Comparison of ENCODE assay signal across 16 mouse cellular contexts in genomic region chrX:58018720-58019119, GRCm38 (mm10). TPM values are rescaled to one million over a fixed set of nuclear protein-coding genes. Genes with fewer than 3 reads are reported as not detected.
DNase-seq lines count a peak whose midpoint lies in the region; ATAC-seq and TF ChIP-seq lines count a peak whose summit lies in the region.
"Had no signal": no experiment of that assay in that cellular context is flagged by ENCODE, and none has a peak within 500 bp of the region (broad histone marks: within the 10 kb centered on the region; RNA-seq: fewer than 3 reads in every experiment).

No protein-coding gene starts in this region.

- no peaks in the 10 kb centered on the region for H3K36me3 ChIP-seq in E14TG2a.4 (ENCODE audit: insufficient read depth, low read length)
- no peaks in the 10 kb centered on the region for H3K36me3 ChIP-seq in embryonic facial prominence, embryonic 10.5 days (replicated peaks)
- H3K36me3 ChIP-seq in hindbrain, embryonic 13.5 days: no peaks in the 10 kb centered on the region
- no peaks in the 10 kb centered on the region for H3K36me3 ChIP-seq in midbrain, embryonic 15.5 days (replicated peaks)

- H3K4me2 ChIP-seq in hindbrain, embryonic 13.5 days: peak overlapping the region; percentile 44
- peak overlapping the region; percentile 43 for H3K4me2 ChIP-seq in midbrain, embryonic 15.5 days

- TF ChIP-seq CTCF in E14TG2a.4 (conservative IDR thresholded peaks at IDR 0.05; ENCODE audit: low read length): no peak

- H3K27ac ChIP-seq in embryonic facial prominence, embryonic 10.5 days (replicated peaks): no peak overlapping the region
- no peak overlapping the region for H3K27ac ChIP-seq in hindbrain, embryonic 13.5 days
- H3K27ac ChIP-seq in midbrain, embryonic 15.5 days: peak overlapping the region; percentile 74
- H3K27ac ChIP-seq: left cerebral cortex, adult 2 months had no signal

- peaks cover 75% of the 10 kb centered on the region for H3K4me1 ChIP-seq in E14TG2a.4 (replicated peaks; ENCODE audit: low read depth, low read length)
- no peaks in the 10 kb centered on the region for H3K4me1 ChIP-seq in embryonic facial prominence, embryonic 10.5 days
- 0 out of 2 replicates have a peak, but pooled peaks cover 9% of the 10 kb centered on the region for H3K4me1 ChIP-seq in hindbrain, embryonic 13.5 days (replicated peaks)
- no peaks in the 10 kb centered on the region for H3K4me1 ChIP-seq in midbrain, embryonic 15.5 days

- DNase-seq in embryonic facial prominence, embryonic 10.5 days (ENCODE audit: low spot score): peak; percentile 31
- DNase-seq in testis, postnatal 10 days (ENCODE audit: low spot score): no peak
- no peak for DNase-seq in left cerebral cortex, adult 8-10 months (ENCODE audit: low spot score in 2 of 2)
- no peak for DNase-seq in MN1 (ENCODE audit: low spot score)
- DNase-seq: cerebellum, adult 9-10 months; gastrocnemius, postnatal 25 days; heart, postnatal 36 days; kidney, postnatal 14 days; lung, postnatal 36 days; thymus, postnatal 36 days had no signal

- WGBS in embryonic facial prominence, embryonic 10.5 days: 18% methylated on average over 24 of the region's 24 CpGs
- 12% methylated on average over 24 of the region's 24 CpGs for WGBS in hindbrain, embryonic 13.5 days
- WGBS in midbrain, embryonic 15.5 days: 17% methylated on average over 24 of the region's 24 CpGs

- no peak overlapping the region for H3K9ac ChIP-seq in hindbrain, embryonic 13.5 days
- H3K9ac ChIP-seq in midbrain, embryonic 15.5 days: no peak overlapping the region

- peaks cover 25% of the 10 kb centered on the region for H3K27me3 ChIP-seq in E14TG2a.4 (ENCODE audit: insufficient read depth, low read length)
- H3K27me3 ChIP-seq in embryonic facial prominence, embryonic 10.5 days (replicated peaks; ENCODE audit: low read depth, poor library complexity, severe bottlenecking): peaks cover 99% of the 10 kb centered on the region
- H3K27me3 ChIP-seq in hindbrain, embryonic 13.5 days: peaks cover 71% of the 10 kb centered on the region
- peaks cover 10% of the 10 kb centered on the region for H3K27me3 ChIP-seq in midbrain, embryonic 15.5 days (replicated peaks)

- H3K4me3 ChIP-seq in E14TG2a.4 (replicated peaks; ENCODE audit: low read length): peak overlapping the region; percentile 67
- no peak overlapping the region for H3K4me3 ChIP-seq in embryonic facial prominence, embryonic 10.5 days
- peak overlapping the region; percentile 22; the same call in 1 of the 2 replicates for H3K4me3 ChIP-seq in hindbrain, embryonic 13.5 days
- peak overlapping the region; percentile 27; the same call in 1 of the 2 replicates for H3K4me3 ChIP-seq in midbrain, embryonic 15.5 days

- ATAC-seq in hindbrain, embryonic 13.5 days (ENCODE audit: low FRiP score): peak; percentile 62
- peak; percentile 79 for ATAC-seq in midbrain, embryonic 15.5 days (replicated peaks)
- ATAC-seq in granulocyte monocyte progenitor cell, adult 5-6 weeks (replicated peaks; ENCODE audit: poor library complexity, severe bottlenecking): no peak

- no peaks in the 10 kb centered on the region for H3K9me3 ChIP-seq in E14TG2a.4 (ENCODE audit: low read length)
- H3K9me3 ChIP-seq in embryonic facial prominence, embryonic 10.5 days: no peaks in the 10 kb centered on the region
- H3K9me3 ChIP-seq in hindbrain, embryonic 13.5 days: no peaks in the 10 kb centered on the region
- no peaks in the 10 kb centered on the region for H3K9me3 ChIP-seq in midbrain, embryonic 15.5 days

RNA-seq across cellular contexts. Expression of gene Zic3, which starts 3.8 kb away (rescaled TPM):
- 5.4 and 5.9 TPM in 2 replicates for polyA plus RNA-seq in embryonic facial prominence, embryonic 10.5 days (2016; fragmentation: Nextera tagmentation; extraction: Ambion mirVana)
- 17.4 and 23.2 TPM in 2 replicates for polyA plus RNA-seq in hindbrain, embryonic 13.5 days (2015; fragmentation: Nextera tagmentation; extraction: Ambion mirVana)
- 18.0 and 18.3 TPM in 2 replicates for polyA plus RNA-seq in midbrain, embryonic 15.5 days (2015; fragmentation: Nextera tagmentation; extraction: Ambion mirVana)
- 1 to 10 TPM; 2.2 to 5.7 (median 3.5) TPM for total RNA-seq in left cerebral cortex, adult 8-10 months (2022)
- total RNA-seq in granulocyte monocyte progenitor cell, adult 5-6 weeks (2014; fragmentation: Nextera tagmentation): not detected in 2 replicates
- not detected in 2 replicates for total RNA-seq in granulocyte monocyte progenitor cell, adult 5-6 weeks (2017)
- total RNA-seq: gastrocnemius, postnatal 25 days; heart, postnatal 36 days; neutrophil, adult 5-6 weeks had no signal
